Mouse (Mus musculus) heart, postnatal 14 days (tissue): ENCODE data around the gene Zswim3. TPM values are rescaled to one million over a fixed set of nuclear protein-coding genes. Genes with fewer than 3 reads are reported as not detected.

Experiments used
- DNase-seq, 2 experiments: peaks; one replicate each; pipeline ENCODE4 v3.0.0; 2021 to 2022
- intact Hi-C: fragments of 180-260 bp; cut with DNase I; formaldehyde crosslinking; loops from one replicate; pipeline ENCODE4 v1.15.1; 2025
- total RNA-seq, 2 experiments: library from RNA; stranded (reverse); gene quantifications; 2 replicates each; pipeline ENCODE4 v1.2.3; 2021

The Zswim3 gene
- total RNA-seq, 2 experiments from 2014 or later: 2.4 to 2.6 TPM

DNA sequence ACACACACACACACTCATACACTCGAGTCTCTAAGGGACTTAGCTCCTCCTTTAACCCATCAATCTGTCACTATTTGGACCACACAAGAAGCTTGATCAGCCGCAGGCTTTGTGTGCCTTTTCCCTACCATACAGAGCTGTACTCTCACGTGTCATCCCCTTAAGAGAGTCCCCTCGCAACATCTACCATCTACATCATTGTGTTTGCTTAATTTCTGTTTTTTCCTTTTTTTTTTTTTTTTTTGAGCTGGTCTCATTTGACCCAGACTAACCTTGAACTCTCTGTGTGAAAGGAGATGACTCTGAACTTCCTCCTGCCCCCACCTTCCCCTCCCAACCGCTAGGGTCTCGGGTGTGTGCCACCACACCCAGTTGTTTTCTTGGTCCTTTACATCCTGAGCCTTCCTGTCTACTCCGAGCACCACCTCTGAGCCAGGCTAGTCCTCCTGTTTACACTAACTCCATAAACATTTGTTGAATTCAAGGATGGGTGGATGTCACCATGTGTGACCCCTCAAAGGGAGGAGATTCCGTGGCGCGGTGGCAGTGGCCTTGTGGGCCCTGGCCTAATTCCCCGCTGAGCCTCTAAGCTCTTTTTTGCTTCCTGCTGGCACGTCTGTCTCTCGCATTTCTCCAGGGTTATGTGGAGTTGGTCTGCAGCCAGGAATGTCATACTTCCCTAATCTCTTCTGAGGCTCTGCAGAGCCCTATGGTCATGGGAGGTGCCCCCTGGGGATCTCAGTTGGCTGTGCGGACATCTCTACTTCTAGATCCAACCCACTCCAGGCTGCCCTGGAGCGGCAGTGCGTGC is 62.0 kb downstream of the Zswim3 start:
- peak; percentile 78 to 90 for DNase-seq
- intact Hi-C loops: no loop called here

DNA sequence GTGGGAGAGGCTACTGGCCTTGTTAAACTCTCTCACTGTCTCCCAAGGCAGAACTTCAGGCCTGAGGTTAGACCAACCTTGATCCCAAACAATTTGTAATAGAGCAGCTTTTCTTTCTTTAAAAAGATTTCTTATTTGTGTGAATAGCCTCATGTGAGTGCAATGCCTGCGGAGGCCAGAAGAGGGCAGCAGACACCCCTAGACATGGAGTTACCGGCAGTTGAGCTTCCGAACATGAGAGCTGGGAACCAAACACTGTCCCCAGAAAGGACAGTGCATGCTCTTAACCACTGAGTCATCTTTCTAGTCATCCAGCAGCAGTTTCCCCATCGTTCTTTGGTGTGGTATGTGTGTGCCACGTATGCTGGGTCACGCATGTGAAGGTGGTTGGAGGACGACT is 62.7 kb downstream of the Zswim3 start:
- intact Hi-C loops: no loop called here
- DNase-seq: no peak

DNA sequence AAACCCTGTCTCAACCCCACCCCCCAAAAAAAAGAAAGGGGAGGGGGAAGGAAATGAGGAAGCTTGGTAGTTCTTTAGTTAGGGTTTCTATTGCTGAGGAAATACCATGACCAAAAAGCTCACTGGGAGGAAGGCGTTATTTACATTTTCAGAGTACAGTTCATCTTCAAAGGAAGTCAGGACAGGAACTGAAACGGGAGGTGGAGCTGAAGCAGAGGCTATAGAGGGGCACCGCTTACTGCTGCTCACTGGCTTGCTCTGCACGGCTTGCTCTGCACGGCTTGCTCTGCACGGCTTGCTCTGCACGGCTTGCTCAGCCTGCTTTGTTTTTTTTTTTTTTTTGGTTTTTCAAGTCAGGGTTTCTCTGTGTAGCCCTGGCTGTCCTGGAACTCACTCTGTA is 63.6 kb downstream of the Zswim3 start:
- DNase-seq: no peak
- intact Hi-C loops: no loop called here

Other genes with a start within 250 kb of the Zswim3 start
- gene Wfdc2, start 242.7 kb upstream of the Zswim3 start, total RNA-seq: 10 to 100 TPM in 1 of 2 experiments, not detected in 1; 14.8 TPM
- gene Spint3, start 231.6 kb upstream of the Zswim3 start, total RNA-seq: not detected
- under 1 TPM; 0.29 to 0.48 TPM for gene Wfdc6a, start 219.7 kb upstream of the Zswim3 start, total RNA-seq
- not detected for gene Eppin, start 211.5 kb upstream of the Zswim3 start, total RNA-seq
- gene Wfdc6b, start 191.6 kb upstream of the Zswim3 start, total RNA-seq: not detected
- gene Wfdc8, start 191.5 kb upstream of the Zswim3 start, total RNA-seq: not detected
- gene Wfdc16, start 166.3 kb upstream of the Zswim3 start, total RNA-seq: not detected
- gene Wfdc10, start 149.1 kb upstream of the Zswim3 start, total RNA-seq: not detected
- gene Wfdc9, start 148.5 kb upstream of the Zswim3 start, total RNA-seq: not detected
- not detected for gene Wfdc11, start 131.0 kb upstream of the Zswim3 start, total RNA-seq
- gene Wfdc13, start 120.0 kb upstream of the Zswim3 start, total RNA-seq: not detected
- not detected for gene Spint4, start 106.6 kb upstream of the Zswim3 start, total RNA-seq
- gene Spint5, start 89.8 kb upstream of the Zswim3 start, total RNA-seq: not detected
- under 1 TPM; 0.22 to 0.33 TPM for gene Wfdc3, start 59.2 kb upstream of the Zswim3 start, total RNA-seq
- gene Dnttip1, start 59.1 kb upstream of the Zswim3 start, total RNA-seq: 10 to 100 TPM; 29.4 to 30.2 TPM
- gene Ube2c, start 35.2 kb upstream of the Zswim3 start, total RNA-seq: 10 to 100 TPM; 10.8 to 19.5 TPM
- gene Tnnc2, start 25.1 kb upstream of the Zswim3 start, total RNA-seq: not detected
- gene Snx21, start 19.3 kb upstream of the Zswim3 start, total RNA-seq: 10 to 100 TPM; 20.8 to 23.0 TPM
- 10 to 100 TPM; 11.2 to 11.3 TPM for gene Acot8, start 216 bp upstream of the Zswim3 start, total RNA-seq
- 1 to 10 TPM; 3.7 to 5.0 TPM for gene Zswim1, start 17.6 kb downstream of the Zswim3 start, total RNA-seq
- 1 to 10 TPM in 1 of 2 experiments, under 1 TPM in 1; 0.86 to 1.0 TPM for gene Spata25, start 23.4 kb downstream of the Zswim3 start, total RNA-seq
- 100 to 1,000 TPM in 1 of 2 experiments, 10 to 100 TPM in 1; 97.7 to 103 TPM for gene Ctsa, start 27.8 kb downstream of the Zswim3 start, total RNA-seq
- gene Neurl2, start 28.4 kb downstream of the Zswim3 start, total RNA-seq: 10 to 100 TPM; 34.6 to 34.7 TPM
- 10 to 100 TPM; 43.7 to 58.5 TPM for gene Pltp, start 52.6 kb downstream of the Zswim3 start, total RNA-seq
- 10 to 100 TPM; 33.0 to 33.6 TPM for gene Pcif1, start 74.2 kb downstream of the Zswim3 start, total RNA-seq
- 10 to 100 TPM; 10.7 to 10.8 TPM for gene Zfp335, start 106.7 kb downstream of the Zswim3 start, total RNA-seq
- under 1 TPM; 0.43 to 0.63 TPM for gene Mmp9, start 135.7 kb downstream of the Zswim3 start, total RNA-seq
- under 1 TPM; 0.73 to 0.91 TPM for gene Slc12a5, start 155.7 kb downstream of the Zswim3 start, total RNA-seq
- gene Ncoa5, start 229.8 kb downstream of the Zswim3 start, total RNA-seq: 10 to 100 TPM; 19.7 to 22.8 TPM